Mouse (Mus musculus) midbrain, embryonic 12.5 days (tissue): ENCODE measurements at regions not wholly inside any gene's neighbourhood (a gene's known extent, or its start where the extent isn't known, plus 50 kb on each side); places are given as distances from the start of the nearest gene placed in this dataset.

Experiments
- ATAC-seq: fragments of 200-750 bp; cut with Nextera tagmentation; 2 replicates; pipeline ENCODE4 v1.8.0; 2017; ENCODE audit warnings: low read depth, moderate TSS enrichment, moderate library complexity; ENCODE audit not compliant: low FRiP score
- H3K27ac ChIP-seq: fragments of 300-500 bp; sonication (generic); replicated peaks from 2 replicates; pipeline ENCODE4 v1.5.1; 2016; ENCODE audit warnings: mild to moderate bottlenecking
- H3K27me3 ChIP-seq: fragments of 300-500 bp; sonication (generic); 2 replicates; pipeline ENCODE4 v1.6.1; 2016; ENCODE audit warnings: mild to moderate bottlenecking
- H3K36me3 ChIP-seq: fragments of 300-500 bp; sonication (generic); 2 replicates; pipeline ENCODE4 v1.6.1; 2016
- H3K4me1 ChIP-seq: fragments of 300-500 bp; sonication (generic); 2 replicates; pipeline ENCODE4 v1.6.1; 2016
- H3K4me2 ChIP-seq: fragments of 300-500 bp; sonication (generic); replicated peaks from 2 replicates; pipeline ENCODE4 v1.6.1; 2016; ENCODE audit warnings: mild to moderate bottlenecking, moderate library complexity
- H3K4me3 ChIP-seq: fragments of 300-500 bp; sonication (generic); 2 replicates; pipeline ENCODE4 v1.5.1; 2016; ENCODE audit warnings: mild to moderate bottlenecking
- H3K9ac ChIP-seq: fragments of 300-500 bp; sonication (generic); replicated peaks from 2 replicates; pipeline ENCODE4 v1.6.1; 2016; ENCODE audit warnings: mild to moderate bottlenecking, moderate library complexity
- H3K9me3 ChIP-seq: fragments of 300-500 bp; sonication (generic); 2 replicates; pipeline ENCODE4 v1.6.1; 2016; ENCODE audit warnings: mild to moderate bottlenecking
- WGBS: fragments of 180-500 bp; shearing (Covaris S2); methylation state at CpG from one replicate; pipeline ENCODE4 v1.1.7; 2016; 5-methylcytosine and 5-hydroxymethylcytosine counted together

DNA sequence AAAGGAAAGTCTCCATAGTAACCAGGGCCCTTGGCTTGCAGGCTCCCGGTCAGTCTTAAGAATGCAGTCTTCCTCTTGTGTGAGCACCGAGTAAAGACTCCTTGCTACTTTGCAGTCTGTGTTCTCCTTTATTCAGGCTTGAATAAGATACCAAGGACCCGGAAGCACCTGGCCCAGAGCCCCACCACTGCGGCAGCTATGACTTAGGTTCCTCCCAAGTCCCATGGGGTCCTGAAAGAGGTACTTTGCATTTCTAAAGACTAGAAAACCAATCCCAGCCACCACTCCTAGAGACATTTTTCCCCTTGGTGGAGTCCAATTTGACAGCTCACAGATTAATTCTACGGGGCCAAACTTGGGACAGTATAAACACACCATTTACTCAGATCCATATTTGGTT lies 51.7 kb upstream of the Tspan11 start:
- Histone ChIP-seq H3K9me3 (no peaks in the 10 kb centered on the region), H3K4me2 (no peak overlapping the region), H3K27ac (no peak overlapping the region), H3K36me3 (no peaks in the 10 kb centered on the region), H3K4me3 (no peak overlapping the region), H3K27me3 (no peaks in the 10 kb centered on the region), H3K9ac (no peak overlapping the region), H3K4me1 (no peaks in the 10 kb centered on the region)
- WGBS: 70% methylated on average over 5 of the region's 5 CpGs
- no peak for ATAC-seq

DNA sequence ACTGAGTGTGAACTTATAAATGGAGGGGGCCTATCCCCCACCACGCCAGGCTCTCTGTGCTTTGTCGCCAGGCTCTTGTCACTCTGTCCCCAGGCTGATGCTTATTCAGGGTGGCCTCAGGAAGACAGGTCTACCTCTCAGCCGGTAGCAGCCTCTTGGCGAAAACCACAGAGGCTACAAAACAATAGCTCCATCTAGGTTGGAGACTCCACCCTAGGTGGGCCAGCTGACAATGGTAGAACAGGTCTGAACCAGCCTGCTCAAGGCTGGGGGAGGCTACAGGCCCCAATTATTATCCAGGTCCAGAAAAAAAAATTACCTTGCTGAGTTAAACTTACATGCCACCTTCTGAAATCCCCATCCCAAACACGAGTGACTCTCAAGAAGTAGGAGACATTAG lies 59.0 kb upstream of the Tspan11 start:
- no peak overlapping the region for H3K4me3 ChIP-seq
- no peaks in the 10 kb centered on the region for H3K36me3 ChIP-seq
- H3K9ac ChIP-seq: no peak overlapping the region
- H3K4me2 ChIP-seq: no peak overlapping the region
- 77% methylated on average over 5 of the region's 5 CpGs for WGBS
- no peaks in the 10 kb centered on the region for H3K9me3 ChIP-seq
- no peak for ATAC-seq
- H3K27me3 ChIP-seq: no peaks in the 10 kb centered on the region
- H3K27ac ChIP-seq: no peak overlapping the region
- no peaks in the 10 kb centered on the region for H3K4me1 ChIP-seq

DNA sequence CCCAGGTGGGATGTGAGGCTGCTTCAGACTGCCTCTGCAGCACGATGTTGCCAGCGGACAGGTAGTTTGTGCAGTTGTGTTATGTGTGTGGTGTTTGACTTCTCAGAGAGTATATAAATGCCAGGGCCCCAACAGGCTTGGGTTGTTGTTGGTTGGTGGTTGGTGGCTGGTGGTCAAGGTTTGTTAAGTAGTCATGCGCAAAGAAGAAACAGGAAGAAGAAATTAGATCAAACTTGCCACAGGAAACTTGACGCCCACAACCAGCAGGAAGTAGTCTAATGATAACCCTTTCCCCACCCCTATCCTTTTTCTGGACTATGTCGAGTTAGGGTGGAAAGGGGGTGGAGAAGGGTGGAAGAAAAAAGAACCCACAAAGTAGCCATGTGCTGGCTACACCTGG lies 56.2 kb upstream of the Prmt8 start:
- Histone ChIP-seq H3K4me1 (peaks cover 4% of the 10 kb centered on the region; the same call in 1 of the 2 replicates), H3K4me2 (no peak overlapping the region), H3K27me3 (no peaks in the 10 kb centered on the region), H3K27ac (no peak overlapping the region), H3K9me3 (no peaks in the 10 kb centered on the region), H3K4me3 (no peak overlapping the region), H3K36me3 (no peaks in the 10 kb centered on the region), H3K9ac (no peak overlapping the region)
- no peak for ATAC-seq
- WGBS: 87% methylated on average over 5 of the region's 5 CpGs

DNA sequence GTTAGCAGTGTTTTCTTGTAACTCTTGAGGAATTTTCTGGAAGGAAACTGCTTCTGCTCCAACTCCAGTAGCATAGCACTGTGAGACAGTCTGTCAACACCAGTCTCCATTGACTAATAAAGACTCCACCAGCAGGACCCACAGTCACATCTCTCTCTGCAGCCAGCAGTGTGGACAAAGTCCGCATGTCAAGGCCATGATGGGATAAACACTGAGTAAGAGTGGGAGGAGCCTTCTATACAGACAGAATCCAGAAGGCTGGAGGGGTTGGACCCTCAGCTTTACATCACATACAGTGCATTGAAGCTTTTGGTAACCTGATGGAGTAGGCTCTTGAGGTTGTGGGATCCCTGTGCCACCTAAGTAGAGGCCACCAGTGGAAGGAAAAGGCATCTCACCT lies 54.4 kb upstream of the Prmt8 start:
- H3K27me3 ChIP-seq: no peaks in the 10 kb centered on the region
- no peak overlapping the region for H3K4me2 ChIP-seq
- no peak overlapping the region for H3K4me3 ChIP-seq
- no peak overlapping the region for H3K9ac ChIP-seq
- peaks cover 8% of the 10 kb centered on the region; the same call in 1 of the 2 replicates for H3K4me1 ChIP-seq
- no peak for ATAC-seq
- no peak overlapping the region for H3K27ac ChIP-seq
- H3K9me3 ChIP-seq: no peaks in the 10 kb centered on the region
- no peaks in the 10 kb centered on the region for H3K36me3 ChIP-seq
- WGBS: 65% methylated on average over 1 of the region's 1 CpGs

DNA sequence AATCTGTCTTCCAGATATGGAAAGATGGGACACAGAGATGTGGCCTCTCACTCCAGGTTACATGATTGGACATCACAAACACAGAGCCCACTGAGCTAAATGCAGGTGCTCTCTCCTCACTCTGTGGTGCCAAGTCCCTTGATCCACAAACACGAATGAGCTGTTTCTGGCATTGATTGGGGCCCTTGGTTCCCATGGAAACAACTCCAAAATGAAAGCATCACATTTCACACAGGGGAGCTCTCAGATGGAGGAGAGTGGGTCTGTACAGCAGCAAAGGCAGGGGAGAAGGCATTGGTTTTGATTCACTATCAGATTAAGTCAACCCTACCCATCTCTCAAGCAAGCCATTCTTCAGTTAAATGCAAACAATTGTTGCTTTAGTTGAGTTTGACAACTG lies 51.3 kb upstream of the Prmt8 start:
- H3K4me3 ChIP-seq: no peak overlapping the region
- no peaks in the 10 kb centered on the region for H3K27me3 ChIP-seq
- no peak overlapping the region for H3K27ac ChIP-seq
- H3K36me3 ChIP-seq: no peaks in the 10 kb centered on the region
- H3K9ac ChIP-seq: no peak overlapping the region
- 8% methylated on average over 1 of the region's 1 CpGs for WGBS
- peak; percentile 30; the same call in 1 of the 2 replicates for ATAC-seq
- peaks cover 8% of the 10 kb centered on the region; the same call in 1 of the 2 replicates for H3K4me1 ChIP-seq
- H3K9me3 ChIP-seq: no peaks in the 10 kb centered on the region
- no peak overlapping the region for H3K4me2 ChIP-seq
